Mouse (Mus musculus) midbrain, embryonic 14.5 days (tissue): ENCODE measurements around the gene Ly86. TPM values are rescaled to one million over a fixed set of nuclear protein-coding genes. Genes with fewer than 3 reads are reported as not detected.

Source experiments
- ATAC-seq: fragments of 200-750 bp; cut with Nextera tagmentation; 2 replicates; pipeline ENCODE4 v1.8.0; 2017; ENCODE audit warnings: moderate number of reproducible peaks, moderate library complexity; ENCODE audit not compliant: low FRiP score, low TSS enrichment
- DNase-seq: peaks from one replicate; pipeline ENCODE4 v3.0.0-alpha.2; 2015
- H3K27ac ChIP-seq: fragments of 300-500 bp; sonication (generic); replicated peaks from 2 replicates; pipeline ENCODE4 v1.5.1; 2014; ENCODE audit warnings: mild to moderate bottlenecking, low read depth, low read length, moderate library complexity
- H3K27me3 ChIP-seq: fragments of 300-500 bp; sonication (generic); 2 replicates; pipeline ENCODE4 v1.6.1; 2014; ENCODE audit warnings: low read length, control low read depth, mixed read lengths; ENCODE audit not compliant: control insufficient read depth, insufficient read depth
- H3K36me3 ChIP-seq: fragments of 300-500 bp; sonication (generic); 2 replicates; pipeline ENCODE4 v1.6.1; 2014; ENCODE audit warnings: low read length, control low read depth; ENCODE audit not compliant: control insufficient read depth, insufficient read depth
- H3K4me1 ChIP-seq: fragments of 300-500 bp; sonication (generic); 2 replicates; pipeline ENCODE4 v1.6.1; 2014; ENCODE audit warnings: mild to moderate bottlenecking, antibody characterized with exemption, low read length, control low read depth; ENCODE audit not compliant: control insufficient read depth, insufficient read depth
- H3K4me2 ChIP-seq: fragments of 300-500 bp; sonication (generic); 2 replicates; pipeline ENCODE4 v1.6.1; 2014; ENCODE audit warnings: mild to moderate bottlenecking, low read length, moderate library complexity
- H3K4me3 ChIP-seq: fragments of 300-500 bp; sonication (generic); replicated peaks from 2 replicates; pipeline ENCODE4 v1.5.1; 2014; ENCODE audit warnings: low read depth, low read length
- H3K9ac ChIP-seq: fragments of 300-500 bp; sonication (generic); replicated peaks from 2 replicates; pipeline ENCODE4 v1.6.1; 2014; ENCODE audit warnings: mild to moderate bottlenecking, low read length, moderate library complexity
- H3K9me3 ChIP-seq: fragments of 300-500 bp; sonication (generic); 2 replicates; pipeline ENCODE4 v1.6.1; 2016; ENCODE audit warnings: low read length, control low read depth, mixed read lengths; ENCODE audit not compliant: control insufficient read depth
- WGBS: fragments of 180-500 bp; shearing (Covaris S2); extraction: QIAGEN DNeasy Blood & Tissue Kit; methylation state at CpG from one replicate; pipeline ENCODE4 v1.1.7; 2014; 5-methylcytosine and 5-hydroxymethylcytosine counted together
- polyA plus RNA-seq: library from polyadenylated mRNA; unstranded; fragments of >200 nt; fragmentation: Nextera tagmentation; extraction: Ambion mirVana; gene quantifications from 2 replicates; pipeline ENCODE4 v1.2.1, GENCODE M21; 2014

Ly86 gene
- polyA plus RNA-seq, 1 experiment from 2014 or later: 12.0 TPM

- no peak overlapping the region for H3K27ac ChIP-seq
- WGBS: 9% methylated on average over 13 of the region's 13 CpGs
- DNase-seq: peak; percentile 89
- no peaks in the 10 kb centered on the region for H3K9me3 ChIP-seq
- H3K4me1 ChIP-seq: peaks cover 21% of the 10 kb centered on the region
- no peak overlapping the region for H3K4me3 ChIP-seq
- peaks cover 6% of the 10 kb centered on the region; the same call in 1 of the 2 replicates for H3K27me3 ChIP-seq
- H3K36me3 ChIP-seq: no peaks in the 10 kb centered on the region
- H3K4me2 ChIP-seq: peak overlapping the region; percentile 51; the same call in 1 of the 2 replicates
- no peak overlapping the region for H3K9ac ChIP-seq
- peak; percentile 46; the same call in 1 of the 2 replicates for ATAC-seq
Measured at GRCm38 (mm10) chr13:37453203-37453602, 108.2 kb downstream of the Ly86 start.

- no peak overlapping the region for H3K4me3 ChIP-seq
- H3K9me3 ChIP-seq: no peaks in the 10 kb centered on the region
- no peaks in the 10 kb centered on the region for H3K36me3 ChIP-seq
- no peak for DNase-seq
- no peak overlapping the region for H3K27ac ChIP-seq
- peaks cover 21% of the 10 kb centered on the region for H3K4me1 ChIP-seq
- WGBS: 57% methylated on average over 6 of the region's 6 CpGs
- ATAC-seq: no peak
- H3K4me2 ChIP-seq: no peak overlapping the region
- peaks cover 6% of the 10 kb centered on the region; the same call in 1 of the 2 replicates for H3K27me3 ChIP-seq
- H3K9ac ChIP-seq: no peak overlapping the region
Measured at GRCm38 (mm10) chr13:37454356-37454755, 109.3 kb downstream of the Ly86 start.

GRCm38 (mm10) chr13:37455561-37455960 lies 110.6 kb downstream of the Ly86 start:
- WGBS: 74% methylated on average over 3 of the region's 3 CpGs
- Histone ChIP-seq H3K4me2 (no peak overlapping the region), H3K4me3 (no peak overlapping the region), H3K9me3 (no peaks in the 10 kb centered on the region), H3K27ac (no peak overlapping the region), H3K4me1 (peaks cover 21% of the 10 kb centered on the region), H3K9ac (no peak overlapping the region), H3K36me3 (no peaks in the 10 kb centered on the region), H3K27me3 (peaks cover 6% of the 10 kb centered on the region; the same call in 1 of the 2 replicates)
- ATAC-seq: no peak
- DNase-seq: no peak

GRCm38 (mm10) chr13:37457007-37457827 lies 112.2 kb downstream of the Ly86 start:
- Histone ChIP-seq H3K4me1 (peaks cover 17% of the 10 kb centered on the region), H3K36me3 (no peaks in the 10 kb centered on the region), H3K4me3 (no peak overlapping the region), H3K4me2 (no peak overlapping the region), H3K9me3 (no peaks in the 10 kb centered on the region), H3K27ac (no peak overlapping the region), H3K27me3 (peaks cover 5% of the 10 kb centered on the region; the same call in 1 of the 2 replicates), H3K9ac (no peak overlapping the region)
- WGBS: 38% methylated on average over 11 of the region's 11 CpGs
- peak; percentile 75 for DNase-seq
- ATAC-seq: peak; percentile 66

GRCm38 (mm10) chr13:37458557-37458956 lies 113.5 kb downstream of the Ly86 start:
- Histone ChIP-seq H3K4me3 (no peak overlapping the region), H3K4me1 (peaks cover 12% of the 10 kb centered on the region; the same call in 1 of the 2 replicates), H3K27ac (no peak overlapping the region), H3K4me2 (no peak overlapping the region), H3K9me3 (no peaks in the 10 kb centered on the region), H3K27me3 (no peaks in the 10 kb centered on the region), H3K9ac (no peak overlapping the region), H3K36me3 (no peaks in the 10 kb centered on the region)
- DNase-seq (no peak), ATAC-seq (no peak)
- WGBS: 84% methylated on average over 5 of the region's 5 CpGs

- Histone ChIP-seq H3K4me3 (no peak overlapping the region), H3K27ac (no peak overlapping the region), H3K9ac (no peak overlapping the region), H3K36me3 (no peaks in the 10 kb centered on the region), H3K4me2 (no peak overlapping the region), H3K27me3 (no peaks in the 10 kb centered on the region), H3K4me1 (peaks cover 12% of the 10 kb centered on the region; the same call in 1 of the 2 replicates), H3K9me3 (no peaks in the 10 kb centered on the region)
- DNase-seq (no peak), ATAC-seq (no peak)
- WGBS: 73% methylated on average over 10 of the region's 10 CpGs
Measured at GRCm38 (mm10) chr13:37459022-37459421, 114.0 kb downstream of the Ly86 start.

GRCm38 (mm10) chr13:37459957-37460930 lies 115.2 kb downstream of the Ly86 start:
- H3K9ac ChIP-seq: no peak overlapping the region
- no peaks in the 10 kb centered on the region for H3K9me3 ChIP-seq

GRCm38 (mm10) chr13:37462049-37462702 lies 117.2 kb downstream of the Ly86 start:
- WGBS: 95% methylated on average over 12 of the region's 12 CpGs
- H3K36me3 ChIP-seq: no peaks in the 10 kb centered on the region
- H3K4me3 ChIP-seq: no peak overlapping the region
- DNase-seq (no peak), ATAC-seq (no peak)
- H3K9ac ChIP-seq: no peak overlapping the region
- 0 out of 2 replicates have a peak, but pooled peaks cover 5% of the 10 kb centered on the region for H3K4me1 ChIP-seq
- H3K4me2 ChIP-seq: no peak overlapping the region
- peaks cover 3% of the 10 kb centered on the region; the same call in 1 of the 2 replicates for H3K27me3 ChIP-seq
- H3K27ac ChIP-seq: no peak overlapping the region
- no peaks in the 10 kb centered on the region for H3K9me3 ChIP-seq

More at GRCm38 (mm10) chr13:37459957-37460930, 115.2 kb downstream of the Ly86 start:
- ATAC-seq (no peak), DNase-seq (no peak)
- H3K4me3 ChIP-seq: no peak overlapping the region
- no peaks in the 10 kb centered on the region for H3K36me3 ChIP-seq
- H3K27ac ChIP-seq: no peak overlapping the region
- H3K27me3 ChIP-seq: no peaks in the 10 kb centered on the region
- peaks cover 12% of the 10 kb centered on the region; the same call in 1 of the 2 replicates for H3K4me1 ChIP-seq
- H3K4me2 ChIP-seq: no peak overlapping the region
- 74% methylated on average over 28 of the region's 28 CpGs for WGBS
